ENCODE assay signal across 25 mouse cellular contexts in genomic region chr8:91908731-91909353, GRCm38 (mm10).
DNase-seq lines count a peak whose midpoint lies in the region; ATAC-seq lines count a peak whose summit lies in the region.
"Had no signal": no experiment of that assay in that cellular context is flagged by ENCODE, and none has a peak within 500 bp of the region (broad histone marks: within the 10 kb centered on the region; RNA-seq: fewer than 3 reads in every experiment).

No protein-coding gene starts in this region.

- WGBS in embryonic facial prominence, embryonic 11.5 days = 70% methylated on average over 9 of the region's 9 CpGs
- 38% methylated on average over 9 of the region's 9 CpGs for WGBS in lung, embryonic 16.5 days
- 75% methylated on average over 9 of the region's 9 CpGs for WGBS in hindbrain, embryonic 12.5 days

- H3K4me3 ChIP-seq in embryonic facial prominence, embryonic 11.5 days (ENCODE audit: low read depth, low read length) = no peak overlapping the region
- no peak overlapping the region for H3K4me3 ChIP-seq in lung, embryonic 16.5 days (ENCODE audit: low read length)
- no peak overlapping the region for H3K4me3 ChIP-seq in hindbrain, embryonic 12.5 days
- H3K4me3 ChIP-seq: forebrain, embryonic 10.5 days; forebrain, embryonic 15.5 days; heart, embryonic 13.5 days; hindbrain, embryonic 10.5 days; limb, embryonic 13.5 days; midbrain, embryonic 10.5 days; midbrain, embryonic 15.5 days had no signal

- H3K4me2 ChIP-seq in embryonic facial prominence, embryonic 11.5 days (ENCODE audit: low read depth, low read length) = no peak overlapping the region
- H3K4me2 ChIP-seq in lung, embryonic 16.5 days (ENCODE audit: low read depth, low read length) = no peak overlapping the region
- H3K4me2 ChIP-seq in hindbrain, embryonic 12.5 days (replicated peaks) = no peak overlapping the region
- H3K4me2 ChIP-seq: forebrain, embryonic 15.5 days; heart, embryonic 13.5 days; limb, embryonic 13.5 days; liver, embryonic 11.5 days; midbrain, embryonic 15.5 days had no signal

- DNase-seq in embryo, embryonic 10 days (ENCODE audit: low spot score) = peak; percentile 18
- DNase-seq in embryo, embryonic 9.5 days (ENCODE audit: extremely low spot score) = no peak
- DNase-seq in embryonic facial prominence, embryonic 11.5 days (ENCODE audit: low spot score) = peak; percentile 21
- DNase-seq in lung, postnatal 36 days = peak; percentile 77
- no peak for DNase-seq in gastrocnemius, adult 8-10 months (ENCODE audit: low spot score in 2 of 2)
- DNase-seq in kidney, adult 18-20 months = no peak
- DNase-seq: cerebellum, adult 11 months; cerebellum, adult 9-10 months; heart, postnatal 10 days; kidney, adult 8-10 months; kidney, postnatal 14 days; right cerebral cortex, postnatal 25 days; thymus, adult 18-20 months had no signal

- H3K27me3 ChIP-seq in embryonic facial prominence, embryonic 11.5 days (ENCODE audit: control insufficient read depth, insufficient read depth, low read length) = no peaks in the 10 kb centered on the region
- no peaks in the 10 kb centered on the region for H3K27me3 ChIP-seq in lung, embryonic 16.5 days (ENCODE audit: control insufficient read depth, insufficient read depth, low read depth, low read length)
- H3K27me3 ChIP-seq in hindbrain, embryonic 12.5 days = 0 out of 2 replicates have a peak, but pooled peaks cover 3% of the 10 kb centered on the region
- H3K27me3 ChIP-seq: forebrain, embryonic 15.5 days; midbrain, embryonic 15.5 days had no signal

- ATAC-seq in embryonic facial prominence, embryonic 11.5 days (replicated peaks; ENCODE audit: insufficient number of reproducible peaks, low FRiP score, low TSS enrichment, low read depth) = no peak
- peak; percentile 58 for ATAC-seq in lung, embryonic 16.5 days (ENCODE audit: low read depth)
- ATAC-seq in hindbrain, embryonic 12.5 days (ENCODE audit: low FRiP score) = no peak
- ATAC-seq: forebrain, embryonic 15.5 days; hindbrain, embryonic 16.5 days; midbrain, embryonic 15.5 days had no signal

- no peaks in the 10 kb centered on the region; the same call in 1 of the 2 replicates for H3K4me1 ChIP-seq in embryonic facial prominence, embryonic 11.5 days (ENCODE audit: control insufficient read depth, insufficient read depth, low read length)
- peaks cover 12% of the 10 kb centered on the region for H3K4me1 ChIP-seq in lung, embryonic 16.5 days (replicated peaks; ENCODE audit: control insufficient read depth, insufficient read depth, low read length)
- peaks cover 12% of the 10 kb centered on the region for H3K4me1 ChIP-seq in hindbrain, embryonic 12.5 days
- H3K4me1 ChIP-seq: midbrain, embryonic 15.5 days had no signal

- no peak overlapping the region for H3K27ac ChIP-seq in embryonic facial prominence, embryonic 11.5 days (replicated peaks; ENCODE audit: low read depth, low read length)
- H3K27ac ChIP-seq in lung, embryonic 16.5 days (ENCODE audit: low read length) = peak overlapping the region; percentile 62; the same call in 1 of the 2 replicates
- H3K27ac ChIP-seq in hindbrain, embryonic 12.5 days = no peak overlapping the region
- H3K27ac ChIP-seq: forebrain, embryonic 10.5 days; forebrain, embryonic 15.5 days; heart, embryonic 13.5 days; hindbrain, embryonic 10.5 days; limb, embryonic 13.5 days; midbrain, embryonic 10.5 days; midbrain, embryonic 15.5 days had no signal

- no peak overlapping the region for H3K9ac ChIP-seq in embryonic facial prominence, embryonic 11.5 days (replicated peaks; ENCODE audit: low read length)
- H3K9ac ChIP-seq in lung, embryonic 16.5 days (ENCODE audit: low read length) = no peak overlapping the region
- H3K9ac ChIP-seq in hindbrain, embryonic 12.5 days = no peak overlapping the region
- H3K9ac ChIP-seq: forebrain, embryonic 15.5 days; heart, embryonic 13.5 days; limb, embryonic 13.5 days; midbrain, embryonic 15.5 days had no signal

- no peaks in the 10 kb centered on the region for H3K36me3 ChIP-seq in embryonic facial prominence, embryonic 11.5 days (replicated peaks; ENCODE audit: control insufficient read depth, insufficient read depth, low read depth, low read length)
- H3K36me3 ChIP-seq in lung, embryonic 16.5 days (ENCODE audit: control insufficient read depth, insufficient read depth, low read length) = no peaks in the 10 kb centered on the region
- H3K36me3 ChIP-seq in hindbrain, embryonic 12.5 days = no peaks in the 10 kb centered on the region
- H3K36me3 ChIP-seq: forebrain, embryonic 10.5 days; forebrain, embryonic 15.5 days; G1E; heart, embryonic 13.5 days; hindbrain, embryonic 10.5 days; limb, embryonic 13.5 days; midbrain, embryonic 10.5 days; midbrain, embryonic 15.5 days had no signal

- no peaks in the 10 kb centered on the region for H3K9me3 ChIP-seq in embryonic facial prominence, embryonic 11.5 days (replicated peaks; ENCODE audit: control insufficient read depth, low read length)
- H3K9me3 ChIP-seq in lung, embryonic 16.5 days (ENCODE audit: control insufficient read depth, low read length) = no peaks in the 10 kb centered on the region
- H3K9me3 ChIP-seq in hindbrain, embryonic 12.5 days (replicated peaks) = no peaks in the 10 kb centered on the region
- H3K9me3 ChIP-seq: forebrain, embryonic 10.5 days; forebrain, embryonic 15.5 days; heart, embryonic 13.5 days; hindbrain, embryonic 10.5 days; limb, embryonic 13.5 days; midbrain, embryonic 10.5 days; midbrain, embryonic 15.5 days had no signal

Comparison
In these comparisons a context has a peak if more than half of its experiments do, and no peak if none do; other contexts are left out.
1. DNase-seq: peak in embryo, embryonic 10 days (single experiment), embryonic facial prominence, embryonic 11.5 days (single experiment) and lung, postnatal 36 days (single experiment); none in embryo, embryonic 9.5 days (single experiment), gastrocnemius, adult 8-10 months (0 of 2) and kidney, adult 18-20 months (single experiment).